Mouse (Mus musculus) liver, embryonic 11.5 days (tissue): Measurements from ENCODE around the gene Pkd1. TPM values are rescaled to one million over a fixed set of nuclear protein-coding genes. Genes with fewer than 3 reads are reported as not detected.
A peak's percentile ranks its signal among the peaks of the same experiment; 100 is the strongest.

ENCODE experiments used
- ATAC-seq: fragments of 200-750 bp; cut with Nextera tagmentation; replicated peaks from 2 replicates; pipeline ENCODE4 v1.8.0; 2017; ENCODE audit warnings: moderate number of reproducible peaks, mild to moderate bottlenecking, moderate TSS enrichment, moderate library complexity; ENCODE audit not compliant: low FRiP score
- DNase-seq: peaks from one replicate; pipeline ENCODE4 v3.0.0-alpha.2; 2017; ENCODE audit warnings: low spot score
- H3K27ac ChIP-seq: fragments of 300-500 bp; sonication (generic); 2 replicates; pipeline ENCODE4 v1.5.1; 2014; ENCODE audit warnings: mild to moderate bottlenecking, low read depth, low read length, control low read depth
- H3K27me3 ChIP-seq: fragments of 300-500 bp; sonication (generic); replicated peaks from 2 replicates; pipeline ENCODE4 v1.6.1; 2014; ENCODE audit warnings: low read length, mixed read lengths; ENCODE audit not compliant: control insufficient read depth, insufficient read depth
- H3K36me3 ChIP-seq: fragments of 300-500 bp; sonication (generic); 2 replicates; pipeline ENCODE4 v1.6.1; 2014; ENCODE audit warnings: mild to moderate bottlenecking, low read length, moderate library complexity, mixed read lengths; ENCODE audit not compliant: control insufficient read depth, insufficient read depth
- H3K4me1 ChIP-seq: fragments of 300-500 bp; sonication (generic); replicated peaks from 2 replicates; pipeline ENCODE4 v1.6.1; 2014; ENCODE audit warnings: low read length, mixed read lengths; ENCODE audit not compliant: control insufficient read depth, insufficient read depth
- H3K4me2 ChIP-seq: fragments of 300-500 bp; sonication (generic); 2 replicates; pipeline ENCODE4 v1.6.1; 2014; ENCODE audit warnings: mild to moderate bottlenecking, control low read depth, moderate library complexity
- H3K4me3 ChIP-seq: fragments of 300-500 bp; sonication (generic); 2 replicates; pipeline ENCODE4 v1.5.1; 2014; ENCODE audit warnings: low read depth, low read length, control low read depth
- H3K9ac ChIP-seq: fragments of 300-500 bp; sonication (generic); 2 replicates; pipeline ENCODE4 v1.6.1; 2014; ENCODE audit warnings: low read depth, low read length, control low read depth
- H3K9me3 ChIP-seq: fragments of 300-500 bp; sonication (generic); 2 replicates; pipeline ENCODE4 v1.6.1; 2016; ENCODE audit warnings: low read length, inconsistent platforms, mixed read lengths; ENCODE audit not compliant: control insufficient read depth
- whole genome bisulfite sequencing: fragments of 180-500 bp; shearing (Covaris S2); extraction: QIAGEN DNeasy Blood & Tissue Kit; methylation state at CpG from one replicate; pipeline ENCODE4 v1.1.7; 2014; 5-methylcytosine and 5-hydroxymethylcytosine counted together
- polyA plus RNA-seq: library from polyadenylated mRNA; unstranded; fragments of >200 nt; fragmentation: Nextera tagmentation; extraction: Ambion mirVana; gene quantifications from 2 replicates; pipeline ENCODE4 v1.2.1, GENCODE M21; 2014

Gene Pkd1
- polyA plus RNA-seq, 1 experiment from 2014 or later = 12.2 TPM

DNA sequence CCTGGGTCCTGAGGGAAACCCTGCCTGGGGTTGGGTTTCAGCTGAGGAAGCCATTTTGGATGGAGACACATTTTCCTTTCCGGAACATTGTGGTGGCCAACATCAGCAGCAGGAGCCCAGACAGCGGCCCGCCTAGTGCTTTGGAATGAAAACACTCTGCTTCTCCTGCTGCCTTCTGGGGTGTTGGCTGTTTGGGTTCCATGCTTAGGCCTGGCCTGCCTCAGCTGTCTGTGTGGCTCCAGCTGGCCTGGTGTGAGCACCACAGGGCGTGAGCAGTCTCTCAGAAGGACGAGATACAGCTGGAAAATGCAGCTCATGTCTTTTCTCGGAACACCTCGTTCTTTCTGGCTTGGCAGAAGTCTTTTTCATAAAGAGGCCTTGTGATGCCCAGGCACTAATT lies 7.5 kb downstream of the Pkd1 start:
- 89% methylated on average over 7 of the region's 7 CpGs for WGBS
- Histone ChIP-seq H3K4me3 (no peak overlapping the region), H3K36me3 (no peaks in the 10 kb centered on the region), H3K27me3 (no peaks in the 10 kb centered on the region), H3K4me1 (peaks cover 17% of the 10 kb centered on the region), H3K27ac (no peak overlapping the region), H3K4me2 (no peak overlapping the region), H3K9me3 (no peaks in the 10 kb centered on the region), H3K9ac (no peak overlapping the region)
- DNase-seq = no peak
- no peak for ATAC-seq

GRCm38 (mm10) chr17:24558600-24559099 lies 9.0 kb downstream of the Pkd1 start:
- DNase-seq (no peak), ATAC-seq (no peak)
- H3K4me2 ChIP-seq = no peak overlapping the region
- H3K9ac ChIP-seq = no peak overlapping the region
- H3K9me3 ChIP-seq = no peaks in the 10 kb centered on the region
- peak overlapping the region; percentile 60 for H3K27ac ChIP-seq
- H3K4me3 ChIP-seq = no peak overlapping the region
- WGBS = 68% methylated on average over 4 of the region's 4 CpGs
- H3K27me3 ChIP-seq = no peaks in the 10 kb centered on the region
- H3K4me1 ChIP-seq = peaks cover 17% of the 10 kb centered on the region
- H3K36me3 ChIP-seq = no peaks in the 10 kb centered on the region

GRCm38 (mm10) chr17:24559146-24559545 lies 9.5 kb downstream of the Pkd1 start:
- H3K9me3 ChIP-seq = no peaks in the 10 kb centered on the region
- H3K27ac ChIP-seq = peak overlapping the region; percentile 60; the same call in 1 of the 2 replicates
- no peak overlapping the region for H3K4me2 ChIP-seq
- no peaks in the 10 kb centered on the region for H3K27me3 ChIP-seq
- WGBS = 65% methylated on average over 3 of the region's 3 CpGs
- no peaks in the 10 kb centered on the region for H3K36me3 ChIP-seq
- ATAC-seq (no peak), DNase-seq (no peak)
- no peak overlapping the region for H3K9ac ChIP-seq
- peaks cover 17% of the 10 kb centered on the region for H3K4me1 ChIP-seq
- no peak overlapping the region for H3K4me3 ChIP-seq

DNA sequence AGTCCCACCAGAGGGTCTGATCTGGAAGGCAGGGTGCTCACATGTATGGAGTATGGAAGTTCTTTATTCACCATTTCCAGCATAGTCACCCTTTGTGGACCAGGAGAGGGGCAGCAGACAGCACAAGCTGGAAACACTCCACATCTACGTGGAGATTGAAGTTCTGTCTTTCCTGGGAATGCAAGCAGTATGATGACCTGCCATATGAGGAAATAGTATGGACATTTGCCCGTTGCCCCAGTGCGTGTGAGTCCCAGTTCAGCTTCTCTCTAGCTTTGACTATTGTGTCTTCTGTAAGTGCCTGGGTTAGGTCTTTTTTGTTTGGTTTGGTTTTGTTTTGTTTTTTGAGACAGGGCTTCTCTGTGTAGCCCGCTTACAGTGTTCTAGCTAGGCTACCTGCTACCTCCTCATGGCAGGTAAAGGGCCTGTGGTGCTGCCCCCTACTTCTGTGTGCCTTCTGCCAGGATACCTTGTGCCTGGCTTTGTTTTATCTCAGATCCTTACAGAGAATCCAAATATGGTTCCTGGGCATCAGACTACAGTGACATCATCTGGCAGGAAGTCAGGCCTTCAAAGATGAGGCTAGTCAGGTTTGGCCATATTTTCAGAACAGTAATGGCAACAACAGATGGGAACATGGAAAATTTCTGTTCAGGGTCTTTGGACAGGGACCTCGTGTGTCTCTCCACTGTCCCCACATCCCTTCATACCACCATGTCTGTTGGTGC lies 10.8 kb downstream of the Pkd1 start:
- WGBS = 82% methylated on average over 5 of the region's 5 CpGs
- no peak for ATAC-seq
- H3K4me1 ChIP-seq = peaks cover 17% of the 10 kb centered on the region

DNA sequence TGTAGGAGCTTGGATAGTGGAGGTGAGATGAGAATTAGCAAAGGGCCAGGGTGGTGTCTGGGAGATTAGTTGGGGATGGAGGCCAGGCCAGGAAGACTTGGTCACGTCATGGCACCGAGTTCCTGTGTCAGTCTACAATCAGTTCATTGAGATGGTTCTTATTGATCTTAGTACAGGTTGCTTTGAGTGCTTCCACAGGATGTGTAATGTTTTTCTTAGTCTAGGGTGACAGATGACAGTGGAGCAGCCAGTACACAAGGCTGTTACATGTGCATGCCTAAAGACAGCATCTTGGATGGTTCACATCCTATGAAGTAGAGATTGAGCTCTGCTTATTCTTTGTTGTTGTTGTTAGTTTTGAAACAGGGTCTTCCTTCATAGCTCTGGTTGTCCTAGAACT lies 12.0 kb downstream of the Pkd1 start:
- 80% methylated on average over 2 of the region's 2 CpGs for WGBS
- Histone ChIP-seq H3K27ac (no peak overlapping the region), H3K4me1 (peaks cover 14% of the 10 kb centered on the region), H3K9ac (no peak overlapping the region), H3K9me3 (no peaks in the 10 kb centered on the region), H3K4me3 (no peak overlapping the region), H3K36me3 (no peaks in the 10 kb centered on the region), H3K4me2 (no peak overlapping the region), H3K27me3 (no peaks in the 10 kb centered on the region)
- DNase-seq (no peak), ATAC-seq (no peak)

More for the DNA sequence above, 10.8 kb downstream of the Pkd1 start:
- Histone ChIP-seq H3K36me3 (no peaks in the 10 kb centered on the region), H3K4me2 (no peak overlapping the region), H3K9me3 (no peaks in the 10 kb centered on the region), H3K4me3 (no peak overlapping the region), H3K9ac (no peak overlapping the region), H3K27ac (no peak overlapping the region), H3K27me3 (no peaks in the 10 kb centered on the region)
- DNase-seq = no peak

DNA sequence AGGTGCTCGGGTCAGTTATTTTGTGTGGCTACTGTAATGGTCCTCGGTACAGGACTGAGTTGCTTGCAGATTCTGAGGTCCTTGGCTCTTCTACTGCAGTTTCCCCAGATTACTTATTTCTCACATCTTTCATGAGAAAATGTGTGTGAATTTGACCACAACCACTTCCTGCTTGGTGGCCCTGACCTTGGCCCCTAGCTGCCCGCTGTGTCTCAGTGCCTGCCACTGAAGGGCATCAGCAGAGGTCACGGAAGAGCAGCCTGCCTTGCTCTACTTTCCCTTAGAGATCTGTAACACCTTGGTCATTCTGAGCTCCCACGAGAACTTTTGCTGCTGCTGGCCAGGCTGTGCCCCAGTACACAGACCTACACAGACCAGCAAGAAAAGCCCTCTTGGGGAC lies 14.0 kb downstream of the Pkd1 start:
- H3K4me1 ChIP-seq = peaks cover 5% of the 10 kb centered on the region
- H3K27me3 ChIP-seq = no peaks in the 10 kb centered on the region
- no peak overlapping the region for H3K4me3 ChIP-seq
- ATAC-seq (no peak), DNase-seq (no peak)
- no peaks in the 10 kb centered on the region; the same call in 1 of the 2 replicates for H3K36me3 ChIP-seq
- 64% methylated on average over 5 of the region's 5 CpGs for WGBS
- no peaks in the 10 kb centered on the region for H3K9me3 ChIP-seq
- H3K27ac ChIP-seq = no peak overlapping the region
- H3K4me2 ChIP-seq = no peak overlapping the region
- H3K9ac ChIP-seq = no peak overlapping the region

DNA sequence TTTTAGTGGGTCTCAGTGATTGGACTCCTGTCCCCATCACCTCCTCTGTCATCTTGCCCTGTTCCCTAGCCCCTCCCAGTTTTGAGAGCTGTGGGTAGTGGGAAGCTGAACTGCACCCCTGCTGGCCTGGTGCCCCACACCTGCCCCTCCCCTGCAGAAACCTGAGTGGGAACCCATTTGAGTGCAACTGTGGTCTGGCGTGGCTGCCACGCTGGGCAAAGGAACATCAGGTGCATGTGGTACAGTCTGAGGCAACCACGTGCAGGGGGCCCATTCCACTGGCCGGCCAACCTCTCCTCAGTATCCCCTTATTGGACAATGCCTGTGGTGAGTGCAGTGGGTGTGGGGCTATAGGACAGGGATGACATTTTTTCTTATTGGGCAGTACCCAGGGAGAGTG lies 14.8 kb downstream of the Pkd1 start:
- 85% methylated on average over 4 of the region's 4 CpGs for WGBS
- no peak overlapping the region for H3K9ac ChIP-seq
- DNase-seq (no peak), ATAC-seq (no peak)
- no peaks in the 10 kb centered on the region for H3K27me3 ChIP-seq
- H3K4me2 ChIP-seq = no peak overlapping the region
- no peak overlapping the region for H3K4me3 ChIP-seq
- no peaks in the 10 kb centered on the region for H3K9me3 ChIP-seq
- no peak overlapping the region for H3K27ac ChIP-seq
- peaks cover 2% of the 10 kb centered on the region; the same call in 1 of the 2 replicates for H3K36me3 ChIP-seq
- H3K4me1 ChIP-seq = peaks cover 3% of the 10 kb centered on the region

DNA sequence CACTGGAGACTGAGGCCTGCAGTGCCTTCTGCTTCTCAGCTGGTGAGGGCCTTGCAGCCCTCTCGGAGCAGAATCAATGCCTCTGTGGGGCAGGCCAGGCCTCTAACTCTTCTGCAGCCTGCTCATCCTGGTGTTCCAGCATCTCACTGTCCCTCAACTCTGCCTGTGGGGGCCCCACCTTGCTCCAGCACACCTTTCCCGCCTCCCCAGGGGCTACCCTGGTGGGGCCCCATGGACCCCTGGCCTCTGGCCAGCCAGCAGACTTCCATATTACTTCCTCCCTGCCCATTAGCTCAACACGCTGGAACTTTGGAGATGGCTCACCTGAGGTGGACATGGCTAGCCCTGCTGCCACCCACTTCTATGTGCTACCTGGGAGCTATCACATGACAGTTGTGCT lies 15.5 kb downstream of the Pkd1 start:
- ATAC-seq (no peak), DNase-seq (no peak)
- Histone ChIP-seq H3K9me3 (no peaks in the 10 kb centered on the region), H3K27me3 (no peaks in the 10 kb centered on the region), H3K4me3 (no peak overlapping the region), H3K4me1 (peaks cover 3% of the 10 kb centered on the region), H3K4me2 (no peak overlapping the region), H3K36me3 (peaks cover 2% of the 10 kb centered on the region; the same call in 1 of the 2 replicates), H3K9ac (no peak overlapping the region), H3K27ac (no peak overlapping the region)
- WGBS = 79% methylated on average over 3 of the region's 3 CpGs

- 79% methylated on average over 3 of the region's 3 CpGs for WGBS
- Histone ChIP-seq H3K4me3 (no peak overlapping the region), H3K9ac (no peak overlapping the region), H3K4me1 (peaks cover 3% of the 10 kb centered on the region; the same call in 1 of the 2 replicates), H3K27me3 (no peaks in the 10 kb centered on the region), H3K9me3 (no peaks in the 10 kb centered on the region), H3K36me3 (peaks cover 2% of the 10 kb centered on the region; the same call in 1 of the 2 replicates), H3K4me2 (no peak overlapping the region), H3K27ac (no peak overlapping the region)
- no peak for ATAC-seq
- no peak for DNase-seq
Measured at GRCm38 (mm10) chr17:24565792-24566191, 16.2 kb downstream of the Pkd1 start.
